Mouse (Mus musculus): ENCODE results near the gene Cyp2d11. TPM values are rescaled to one million over a fixed set of nuclear protein-coding genes. Genes with fewer than 3 reads are reported as not detected.

The Cyp2d11 gene
- polyA plus RNA-seq, 1 experiment = not detected

- DNase-seq = no peak
- WGBS = 73% methylated on average over 8 of the region's 8 CpGs
- peaks cover 26% of the 10 kb centered on the region for H3K4me1 ChIP-seq (replicated peaks; ENCODE audit: control insufficient read depth, insufficient read depth, low read length)
- no peaks in the 10 kb centered on the region for H3K27me3 ChIP-seq (ENCODE audit: control insufficient read depth, insufficient read depth, low read length)
- no peaks in the 10 kb centered on the region; the same call in 1 of the 2 replicates for H3K36me3 ChIP-seq (ENCODE audit: control insufficient read depth, insufficient read depth, low read length)
- no peak for TF ChIP-seq CTCF (IDR thresholded peaks at IDR 0.05; ENCODE audit: borderline replicate concordance, control insufficient read depth, extremely low read depth, insufficient read depth, low read length, poor library complexity)
- no peak overlapping the region for H3K27ac ChIP-seq (ENCODE audit: control insufficient read depth, insufficient read depth, low read length)
- H3K4me3 ChIP-seq (ENCODE audit: control insufficient read depth, insufficient read depth, low read length) = no peak overlapping the region
Observed at GRCm38 (mm10) chr15:82339634-82340254, 54.1 kb downstream of the Cyp2d11 start.

Other genes with a start within 250 kb of the Cyp2d11 start
- 410 and 478 TPM in 2 replicates for gene Srebf2, start 246.8 kb downstream of the Cyp2d11 start, polyA plus RNA-seq (2012; rRNA removed)
- gene Shisa8, start 181.2 kb downstream of the Cyp2d11 start, polyA plus RNA-seq (2012; rRNA removed) = 0.93 and 1.1 TPM in 2 replicates
- 4.3 and 7.0 TPM in 2 replicates for gene Tnfrsf13c, start 169.7 kb downstream of the Cyp2d11 start, polyA plus RNA-seq (2012; rRNA removed)
- 44.8 and 68.0 TPM in 2 replicates for gene Cenpm, start 149.3 kb downstream of the Cyp2d11 start, polyA plus RNA-seq (2012; rRNA removed)
- gene 1500009C09Rik, start 141.6 kb downstream of the Cyp2d11 start, polyA plus RNA-seq (2012; rRNA removed) = 0.08 and 0.24 TPM in 2 replicates
- gene Sept3, start 119.1 kb downstream of the Cyp2d11 start, polyA plus RNA-seq (2012; rRNA removed) = 3.4 and 4.6 TPM in 2 replicates
- gene Wbp2nl, start 95.1 kb downstream of the Cyp2d11 start, polyA plus RNA-seq (2012; rRNA removed) = 0.11 and 0.14 TPM in 2 replicates
- gene Naga, start 55.1 kb downstream of the Cyp2d11 start, polyA plus RNA-seq (2012; rRNA removed) = 118 and 150 TPM in 2 replicates
- 1.7 and 2.3 TPM in 2 replicates for gene Pheta2, start 55.1 kb downstream of the Cyp2d11 start, polyA plus RNA-seq (2012; rRNA removed)
- 218 and 230 TPM in 2 replicates for gene Smdt1, start 55.1 kb downstream of the Cyp2d11 start, polyA plus RNA-seq (2012; rRNA removed)
- gene Ndufa6, start 39.7 kb downstream of the Cyp2d11 start, polyA plus RNA-seq (2012; rRNA removed) = 227 and 278 TPM in 2 replicates
- 12.6 and 15.7 TPM in 2 replicates for gene Cyp2d22, start 13.8 kb downstream of the Cyp2d11 start, polyA plus RNA-seq (2012; rRNA removed)
- 0.28 and 2.5 TPM in 2 replicates for gene Cyp2d10, start 13.2 kb upstream of the Cyp2d11 start, polyA plus RNA-seq (2012; rRNA removed)
- gene Cyp2d9, start 39.4 kb upstream of the Cyp2d11 start, polyA plus RNA-seq (2012; rRNA removed) = 0.22 and 0.23 TPM in 2 replicates
- gene Cyp2d12, start 161.1 kb upstream of the Cyp2d11 start, polyA plus RNA-seq (2012; rRNA removed) = 0.27 and 0.39 TPM in 2 replicates
- 0.17 and 0.46 TPM in 2 replicates for gene Cyp2d34, start 226.9 kb upstream of the Cyp2d11 start, polyA plus RNA-seq (2012; rRNA removed)

Data from thymus, adult 2 months (tissue).